Mouse (Mus musculus) embryo, embryonic 10 days (tissue): Measurements from ENCODE around the gene Pid1.
A peak's percentile ranks its signal among the peaks of the same experiment; 100 is the strongest.
"Not testable (repeated sequence)": the region's sequence is repeated elsewhere in the genome, so short reads cannot be mapped to it uniquely, and the experiment has no call there.

Experiments
- DNase-seq: peaks from one replicate; pipeline ENCODE4 v3.0.0-alpha.2; 2015; ENCODE audit warnings: low spot score

The Pid1 gene

GRCm38 (mm10) chr1:84359611-84360500, 4.1 kb downstream of the Pid1 start:
- no peak for DNase-seq

DNA sequence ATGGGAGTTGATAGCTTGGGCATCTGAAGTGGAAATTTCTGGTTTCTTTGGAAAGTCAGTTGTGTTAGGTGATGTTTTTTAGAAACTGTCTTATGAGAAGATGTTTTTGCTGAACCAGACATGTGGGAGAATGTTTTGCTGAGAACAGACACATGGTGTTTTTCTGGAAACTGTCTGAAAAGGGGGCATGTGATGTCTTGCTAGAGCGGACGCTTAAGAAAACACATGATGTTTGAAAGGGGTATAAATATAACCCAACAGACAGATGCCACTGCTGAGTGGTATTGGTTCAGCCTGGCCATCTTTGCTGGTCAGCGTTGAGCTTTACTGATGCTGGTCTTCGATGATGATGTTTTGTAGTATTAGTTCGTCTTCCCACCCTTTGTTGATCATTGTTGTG, 6.8 kb downstream of the Pid1 start:
- DNase-seq: no peak

DNA sequence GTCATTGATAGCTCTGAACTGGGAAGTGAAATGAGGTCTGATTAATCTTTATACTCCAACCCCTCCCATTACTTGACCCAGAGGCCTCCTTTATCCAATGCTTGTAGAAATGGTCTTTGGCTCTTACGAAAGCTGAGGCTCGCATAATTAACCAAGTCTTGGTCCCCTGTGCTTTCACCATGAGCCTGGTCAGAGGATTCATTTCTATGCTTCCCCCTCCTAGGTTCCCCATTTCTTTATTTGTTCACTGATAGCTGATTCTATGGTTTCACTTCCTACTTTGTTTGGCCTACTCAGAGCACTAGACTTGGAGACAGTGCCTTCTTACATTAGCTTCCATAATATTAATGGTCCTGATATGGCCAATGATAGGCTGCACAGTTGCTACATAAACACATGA, 13.7 kb downstream of the Pid1 start:
- no peak for DNase-seq

- DNase-seq: no peak
Measured at GRCm38 (mm10) chr1:84347796-84348476, 16.0 kb downstream of the Pid1 start.

DNA sequence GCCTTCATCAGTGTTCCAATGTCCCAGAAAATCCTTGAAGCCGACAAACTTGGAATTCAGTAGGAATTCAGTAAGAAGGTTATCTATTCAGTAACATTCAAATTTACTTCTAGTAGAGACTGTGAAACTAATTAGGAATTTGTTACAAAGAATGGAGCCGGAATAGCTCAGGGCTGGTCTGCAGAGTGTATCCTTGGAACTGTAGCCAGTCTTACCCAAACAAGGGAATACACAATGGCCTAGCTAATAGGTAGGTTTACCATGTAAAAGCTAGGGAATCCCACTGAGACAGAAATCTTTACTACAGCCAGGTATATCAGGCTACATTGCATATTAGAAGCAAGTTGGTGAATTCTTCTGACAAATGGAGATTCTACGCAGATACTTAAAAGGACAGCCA, 31.2 kb downstream of the Pid1 start:
- DNase-seq: not testable (repeated sequence)

- DNase-seq: not testable (repeated sequence)
Measured at GRCm38 (mm10) chr1:84331861-84332260, 32.1 kb downstream of the Pid1 start.

GRCm38 (mm10) chr1:84325309-84325708, 38.7 kb downstream of the Pid1 start:
- DNase-seq: no peak

- no peak for DNase-seq
Measured at GRCm38 (mm10) chr1:84321327-84321726, 42.7 kb downstream of the Pid1 start.

DNA sequence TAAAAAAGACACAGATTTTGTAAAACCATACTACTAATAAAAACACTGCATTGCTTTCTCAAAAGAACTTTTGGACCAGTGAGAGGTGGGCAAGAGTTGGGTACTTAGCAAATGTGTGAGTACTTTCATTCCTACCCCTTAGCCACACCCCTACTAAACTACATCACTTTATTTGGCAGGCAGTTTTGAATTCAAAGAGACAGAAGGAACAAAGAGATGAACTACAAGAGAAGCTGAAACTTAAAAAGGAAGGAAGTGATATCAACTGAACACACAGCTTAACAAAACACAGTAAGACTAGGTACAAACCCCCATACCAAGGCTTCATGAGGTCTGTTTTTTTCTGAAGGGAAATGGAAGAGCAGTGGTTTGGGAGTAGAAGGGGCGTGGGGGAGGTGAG, 45.4 kb downstream of the Pid1 start:
- no peak for DNase-seq

DNA sequence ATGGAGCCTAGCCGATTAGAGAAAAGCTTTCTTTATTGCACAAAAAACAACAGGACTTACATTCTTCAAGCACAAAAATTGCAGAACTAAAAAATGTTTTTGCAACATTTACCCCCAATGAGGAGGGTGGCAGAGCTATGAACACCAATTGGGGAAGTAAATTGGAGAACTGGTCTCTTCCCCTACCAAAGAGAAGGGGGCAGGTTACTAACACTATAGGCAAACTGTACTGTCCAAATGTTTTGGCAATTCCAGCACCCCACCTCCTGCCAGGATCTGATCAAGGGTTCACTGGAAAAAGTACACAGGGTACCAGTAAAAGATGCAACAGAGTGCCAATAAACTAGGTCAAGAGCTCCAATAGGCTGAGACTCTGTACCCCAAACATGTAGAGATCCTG, 46.2 kb downstream of the Pid1 start:
- no peak for DNase-seq

DNA sequence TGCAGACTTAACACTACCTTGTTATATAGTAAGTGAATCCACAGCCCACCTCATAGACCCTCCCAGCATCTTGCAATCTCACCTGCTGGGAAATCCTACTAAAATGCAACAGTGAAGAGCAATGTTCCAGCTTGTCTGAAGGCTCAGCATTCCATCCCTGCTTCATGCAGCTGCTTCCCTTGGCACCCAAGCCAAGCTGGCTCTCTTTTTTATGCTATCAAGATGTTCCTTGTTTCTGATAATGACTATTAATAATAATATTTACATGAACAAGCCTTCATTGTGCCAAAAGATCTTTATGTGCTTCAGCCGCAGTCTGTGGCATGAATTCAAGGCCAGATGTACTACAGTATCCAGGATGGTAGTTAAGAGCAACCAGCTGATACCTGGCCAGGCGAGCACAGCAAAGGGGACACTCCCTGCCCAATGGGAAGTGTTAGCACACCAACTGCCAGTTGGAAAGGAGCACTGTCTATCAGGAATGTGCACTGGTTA, 54.0 kb downstream of the Pid1 start:
- DNase-seq: no peak

DNA sequence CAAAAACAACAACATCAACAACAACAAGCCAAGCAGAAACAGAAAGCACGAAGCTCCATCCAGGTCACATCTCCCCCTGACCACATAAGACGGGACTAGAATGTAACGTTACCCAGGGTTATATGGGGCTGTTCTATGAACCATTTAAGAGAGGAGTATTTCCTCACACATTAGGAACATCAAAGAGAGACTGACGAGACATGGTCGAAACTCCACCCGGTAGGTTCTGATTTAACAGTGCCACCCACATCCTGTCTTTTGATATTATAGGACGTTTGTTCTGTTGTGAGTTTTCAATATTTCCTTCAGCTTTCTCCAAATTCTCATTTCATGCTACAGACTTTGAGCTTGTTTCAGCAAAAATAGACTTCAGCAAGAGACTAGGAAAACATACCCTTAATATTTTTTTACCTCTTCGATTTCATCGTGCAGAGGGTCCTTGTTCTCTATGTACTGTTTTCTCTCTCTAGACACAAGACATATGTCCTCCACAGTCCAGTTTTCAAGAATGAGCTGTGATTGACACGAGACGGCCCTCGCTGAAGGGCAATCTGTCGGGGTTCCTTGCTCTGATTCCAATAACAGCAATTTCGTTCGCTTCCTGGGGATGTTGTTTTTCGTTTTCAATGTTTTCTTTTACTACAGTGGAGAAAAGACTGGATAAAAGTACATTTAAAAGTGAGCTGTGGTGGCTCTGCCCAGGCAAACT, 58.1 kb downstream of the Pid1 start:
- no peak for DNase-seq

- no peak for DNase-seq
Measured at GRCm38 (mm10) chr1:84302788-84303187, 61.2 kb downstream of the Pid1 start.

DNA sequence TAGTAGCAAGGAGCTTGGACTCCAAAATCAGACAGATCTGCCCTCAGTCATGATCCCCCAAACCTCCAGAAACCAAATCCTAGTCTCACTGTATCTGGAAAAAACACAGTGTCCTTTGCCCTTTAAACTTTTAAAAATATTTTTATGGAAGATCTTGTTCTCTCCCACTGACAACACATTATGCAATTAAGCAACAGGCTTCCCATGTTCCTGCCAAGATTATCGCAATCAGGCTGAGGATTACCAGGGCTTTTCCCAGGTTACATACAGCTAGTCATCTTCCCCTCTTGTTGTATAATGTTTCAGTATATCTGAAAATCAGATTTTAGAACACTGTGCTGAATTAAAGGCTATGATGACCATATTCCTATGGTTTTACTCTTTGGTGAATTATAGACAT, 64.3 kb downstream of the Pid1 start:
- DNase-seq: no peak

DNA sequence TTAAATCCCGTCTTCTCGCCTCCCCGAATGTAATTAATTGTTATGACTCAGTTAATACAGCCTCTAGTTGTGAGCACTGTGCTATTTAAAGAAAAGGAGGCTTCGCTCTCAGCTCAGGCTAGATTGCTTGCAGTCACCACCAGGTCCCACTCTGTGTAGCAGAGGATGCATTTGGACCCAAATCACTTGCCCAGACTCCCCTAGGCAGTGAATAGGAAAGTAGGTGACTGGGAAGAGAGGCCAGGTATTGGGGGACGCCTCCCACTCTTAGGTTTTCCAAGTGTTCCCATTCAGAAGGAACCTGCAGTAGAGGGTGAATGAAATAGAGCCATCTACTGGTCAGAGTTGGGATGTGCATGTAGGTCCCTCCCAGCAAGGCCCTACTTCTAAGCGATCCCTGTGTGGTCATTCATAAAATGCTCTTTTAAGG, 77.3 kb downstream of the Pid1 start:
- peak; percentile 72 for DNase-seq

DNA sequence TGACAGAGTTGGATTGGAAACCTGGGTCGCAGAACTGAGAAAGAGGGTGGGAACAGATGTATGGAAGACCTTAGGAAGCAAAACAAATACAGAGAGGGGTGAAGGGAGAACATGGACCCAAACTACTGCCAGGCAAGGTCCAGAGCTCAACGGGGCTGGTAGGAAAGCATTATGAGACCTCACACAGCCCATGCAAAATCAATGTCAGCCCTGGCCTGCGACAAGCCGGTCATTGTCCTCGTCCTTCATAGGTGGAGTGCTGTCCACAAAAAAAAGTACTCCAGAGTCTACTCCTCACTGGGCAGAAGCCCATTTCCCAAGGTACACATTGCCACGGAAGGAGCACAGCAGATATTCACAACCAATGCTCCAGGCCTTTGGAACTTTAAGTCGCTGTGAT, 78.4 kb downstream of the Pid1 start:
- DNase-seq: no peak

- DNase-seq: peak; percentile 69
Measured at GRCm38 (mm10) chr1:84284293-84285068, 79.5 kb downstream of the Pid1 start.

DNA sequence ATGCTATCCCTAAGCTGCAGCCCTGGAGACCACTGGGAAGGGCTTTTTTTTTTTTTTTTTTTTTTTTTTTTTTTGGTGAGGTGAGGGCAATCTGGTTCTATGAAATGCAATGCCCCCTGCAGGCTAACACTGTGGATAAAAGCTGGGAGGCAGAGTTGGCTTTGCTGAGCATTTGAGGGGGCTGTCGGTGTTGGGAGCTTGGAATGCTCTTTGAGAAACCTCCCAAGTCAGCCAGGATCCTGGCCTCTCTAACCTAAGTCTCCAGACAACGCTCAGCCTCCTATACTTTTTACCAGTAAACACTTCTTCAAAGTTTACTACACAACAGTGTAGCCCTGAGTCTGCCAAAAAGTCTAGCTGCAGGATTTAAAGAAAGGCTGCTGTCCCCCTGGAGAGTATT, 80.9 kb downstream of the Pid1 start:
- peak; percentile 59 for DNase-seq

- no peak for DNase-seq
Measured at GRCm38 (mm10) chr1:84280171-84280570, 83.8 kb downstream of the Pid1 start.

- DNase-seq: no peak
Measured at GRCm38 (mm10) chr1:84278359-84279255, 85.4 kb downstream of the Pid1 start.

DNA sequence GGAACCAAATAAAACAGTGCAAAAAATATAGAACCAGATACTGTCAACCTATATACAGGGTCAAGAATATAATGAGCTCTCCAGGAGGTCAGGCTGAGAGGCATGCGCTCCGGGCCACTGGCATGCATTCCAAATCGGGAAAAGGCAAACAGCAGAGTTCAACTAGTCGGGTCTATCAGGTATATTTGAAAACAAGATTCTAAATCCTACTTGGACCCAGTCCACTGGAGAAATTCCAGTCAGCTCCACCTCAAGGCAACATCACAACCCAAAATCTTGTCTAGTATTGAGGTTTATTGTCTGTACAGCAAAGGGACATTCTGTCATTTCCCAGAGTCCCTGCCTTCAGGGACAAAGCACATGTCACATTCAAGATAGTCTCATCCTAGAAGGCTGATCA, 91.0 kb downstream of the Pid1 start:
- DNase-seq: no peak
